In genomic region chr1:72123434-72124297, GRCm38 (mm10) we compare ENCODE assay signal across 8 mouse cellular contexts.
A peak's percentile ranks its signal among the peaks of the same experiment; 100 is the strongest.
DNase-seq lines count a peak whose midpoint lies in the region; ATAC-seq lines count a peak whose summit lies in the region.

No protein-coding gene starts in this region.

- no peak overlapping the region for H3K9ac ChIP-seq in embryonic facial prominence, embryonic 11.5 days (replicated peaks; ENCODE audit: low read length)
- no peak overlapping the region for H3K9ac ChIP-seq in limb, embryonic 13.5 days

- 34% methylated on average over 23 of the region's 23 CpGs for WGBS in embryonic facial prominence, embryonic 11.5 days
- WGBS in limb, embryonic 13.5 days: 29% methylated on average over 23 of the region's 23 CpGs

- no peak overlapping the region for H3K4me2 ChIP-seq in embryonic facial prominence, embryonic 11.5 days (ENCODE audit: low read depth, low read length)
- peak overlapping the region; percentile 44; the same call in 1 of the 2 replicates for H3K4me2 ChIP-seq in limb, embryonic 13.5 days (replicated peaks)

- H3K36me3 ChIP-seq in embryonic facial prominence, embryonic 11.5 days (replicated peaks; ENCODE audit: control insufficient read depth, insufficient read depth, low read depth, low read length): no peaks in the 10 kb centered on the region
- no peaks in the 10 kb centered on the region for H3K36me3 ChIP-seq in limb, embryonic 13.5 days

- peak; percentile 77 for DNase-seq in CD4-positive, CD25-positive, alpha-beta regulatory T cell, adult 2 months (ENCODE audit: low read depth, low spot score)
- DNase-seq in embryonic facial prominence, embryonic 11.5 days (ENCODE audit: low spot score): peak; percentile 93
- DNase-seq in heart, adult 8-10 months (ENCODE audit: low spot score): peak; percentile 80
- DNase-seq in kidney, adult 9 months: peak; percentile 80
- DNase-seq in spleen, postnatal 36 days (ENCODE audit: low spot score in 2 of 2): peak; percentile 57 to 58

- H3K4me3 ChIP-seq in embryonic facial prominence, embryonic 11.5 days (ENCODE audit: low read depth, low read length): no peak overlapping the region
- H3K4me3 ChIP-seq in limb, embryonic 13.5 days: no peak overlapping the region

- ATAC-seq in CD4-positive, CD25-positive, alpha-beta regulatory T cell, adult 4 months: no peak
- ATAC-seq in embryonic facial prominence, embryonic 11.5 days (replicated peaks; ENCODE audit: insufficient number of reproducible peaks, low FRiP score, low TSS enrichment, low read depth): peak; percentile 73
- peak; percentile 91 for ATAC-seq in limb, embryonic 13.5 days (ENCODE audit: low FRiP score, low read depth)
- ATAC-seq in monocyte, adult 5-6 weeks (replicated peaks; ENCODE audit: insufficient number of reproducible peaks, low FRiP score, low TSS enrichment, poor library complexity, severe bottlenecking): peak; percentile 85; the same call in 1 of the 2 replicates

- H3K4me1 ChIP-seq in embryonic facial prominence, embryonic 11.5 days (ENCODE audit: control insufficient read depth, insufficient read depth, low read length): no peaks in the 10 kb centered on the region
- peaks cover 2% of the 10 kb centered on the region; the same call in 1 of the 2 replicates for H3K4me1 ChIP-seq in limb, embryonic 13.5 days

- no peaks in the 10 kb centered on the region for H3K9me3 ChIP-seq in embryonic facial prominence, embryonic 11.5 days (replicated peaks; ENCODE audit: control insufficient read depth, low read length)
- no peaks in the 10 kb centered on the region for H3K9me3 ChIP-seq in limb, embryonic 13.5 days

- no peaks in the 10 kb centered on the region for H3K27me3 ChIP-seq in embryonic facial prominence, embryonic 11.5 days (ENCODE audit: control insufficient read depth, insufficient read depth, low read length)
- no peaks in the 10 kb centered on the region for H3K27me3 ChIP-seq in limb, embryonic 13.5 days

- no peak overlapping the region for H3K27ac ChIP-seq in embryonic facial prominence, embryonic 11.5 days (replicated peaks; ENCODE audit: low read depth, low read length)
- no peak overlapping the region for H3K27ac ChIP-seq in limb, embryonic 13.5 days
